Mouse (Mus musculus) limb, embryonic 11.5 days (tissue): ENCODE measurements around the gene Sipa1l3. TPM values are rescaled to one million over a fixed set of nuclear protein-coding genes. Genes with fewer than 3 reads are reported as not detected.
A peak's percentile ranks its signal among the peaks of the same experiment; 100 is the strongest.

Source experiments
- ATAC-seq: fragments of 200-750 bp; cut with Nextera tagmentation; 2 replicates; pipeline ENCODE4 v1.8.0; 2017; ENCODE audit warnings: low read depth; ENCODE audit not compliant: insufficient number of reproducible peaks, low FRiP score, low TSS enrichment
- DNase-seq: peaks from one replicate; pipeline ENCODE4 v3.0.0-alpha.2; 2015; ENCODE audit warnings: low spot score
- H3K27ac ChIP-seq: fragments of 300-500 bp; sonication (generic); replicated peaks from 2 replicates; pipeline ENCODE4 v1.5.1; 2014; ENCODE audit warnings: low read depth, mild to moderate bottlenecking, low read length
- H3K27me3 ChIP-seq: fragments of 300-500 bp; sonication (generic); 2 replicates; pipeline ENCODE4 v1.6.1; 2014; ENCODE audit warnings: mild to moderate bottlenecking, low read length, mixed read lengths; ENCODE audit not compliant: control insufficient read depth, insufficient read depth
- H3K36me3 ChIP-seq: fragments of 300-500 bp; sonication (generic); 2 replicates; pipeline ENCODE4 v1.6.1; 2014; ENCODE audit warnings: mild to moderate bottlenecking, low read length, moderate library complexity, mixed read lengths; ENCODE audit not compliant: control insufficient read depth, insufficient read depth
- H3K4me1 ChIP-seq: fragments of 300-500 bp; sonication (generic); 2 replicates; pipeline ENCODE4 v1.6.1; 2014; ENCODE audit warnings: low read length, mixed read lengths; ENCODE audit not compliant: control insufficient read depth, insufficient read depth
- H3K4me2 ChIP-seq: fragments of 300-500 bp; sonication (generic); 2 replicates; pipeline ENCODE4 v1.6.1; 2014; ENCODE audit warnings: low read depth, mild to moderate bottlenecking, moderate library complexity; ENCODE audit not compliant: severe bottlenecking
- H3K4me3 ChIP-seq: fragments of 300-500 bp; sonication (generic); 2 replicates; pipeline ENCODE4 v1.5.1; 2014; ENCODE audit warnings: low read depth, low read length
- H3K9ac ChIP-seq: fragments of 300-500 bp; sonication (generic); 2 replicates; pipeline ENCODE4 v1.6.1; 2014; ENCODE audit warnings: mild to moderate bottlenecking, low read length
- H3K9me3 ChIP-seq: fragments of 300-500 bp; sonication (generic); 2 replicates; pipeline ENCODE4 v1.6.1; 2016; ENCODE audit warnings: low read length; ENCODE audit not compliant: control insufficient read depth
- WGBS: fragments of 180-500 bp; shearing (Covaris S2); extraction: QIAGEN DNeasy Blood & Tissue Kit; methylation state at CpG from one replicate; pipeline ENCODE4 v1.1.7; 2014; 5-methylcytosine and 5-hydroxymethylcytosine counted together
- polyA plus RNA-seq: library from polyadenylated mRNA; unstranded; fragments of >200 nt; fragmentation: Nextera tagmentation; extraction: Ambion mirVana; gene quantifications from 2 replicates; pipeline ENCODE4 v1.2.1, GENCODE M21; 2014

Gene Sipa1l3
- polyA plus RNA-seq, 1 experiment from 2014 or later: 12.1 TPM

DNA sequence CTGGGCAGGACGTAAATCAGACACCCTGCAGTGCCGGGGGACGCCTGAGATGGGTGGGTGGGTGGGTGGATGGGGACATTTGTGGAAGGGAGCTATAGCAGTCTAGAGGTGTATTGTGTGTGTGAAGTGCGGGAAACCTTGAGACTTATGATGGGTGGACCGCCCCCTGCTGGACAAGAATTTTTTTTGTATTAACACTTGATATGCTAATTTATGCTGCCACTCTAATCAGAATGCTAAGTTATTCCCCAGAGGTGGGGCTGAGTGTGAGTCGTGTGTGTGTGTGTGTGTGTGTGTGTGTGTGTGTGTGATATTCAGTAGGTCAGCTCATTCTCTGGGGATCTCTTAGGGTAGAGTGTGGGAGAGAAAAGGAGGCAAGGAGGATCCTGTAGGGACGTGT, 211.8 kb downstream of the Sipa1l3 start:
- 30% methylated on average over 7 of the region's 7 CpGs for WGBS
- Histone ChIP-seq H3K36me3 (no peaks in the 10 kb centered on the region; the same call in none of the 2 replicates), H3K4me2 (no peak overlapping the region), H3K9me3 (no peaks in the 10 kb centered on the region), H3K27ac (no peak overlapping the region), H3K27me3 (no peaks in the 10 kb centered on the region), H3K4me1 (peaks cover 31% of the 10 kb centered on the region), H3K9ac (no peak overlapping the region), H3K4me3 (no peak overlapping the region)
- ATAC-seq: no peak
- peak; percentile 63 for DNase-seq

DNA sequence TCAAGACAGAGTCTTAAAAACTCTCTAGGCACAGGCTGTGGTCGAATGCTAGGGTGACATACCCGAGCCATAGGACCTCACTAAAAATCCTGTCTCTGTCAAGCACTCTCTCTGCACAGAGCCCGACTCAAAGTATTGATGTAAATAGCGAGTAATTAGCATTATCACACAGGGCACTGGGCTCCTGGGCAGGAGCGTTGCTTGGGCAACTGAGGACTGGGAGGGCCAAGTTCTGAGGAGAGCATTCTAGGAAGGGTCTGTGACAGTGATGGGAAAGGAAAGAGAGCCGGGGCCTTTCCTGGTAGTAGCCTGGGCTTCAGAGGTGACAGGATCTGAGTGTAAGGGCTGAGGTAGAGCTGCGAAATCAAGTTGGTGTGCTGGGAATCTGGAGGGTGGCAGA, 212.3 kb downstream of the Sipa1l3 start:
- H3K9me3 ChIP-seq: no peaks in the 10 kb centered on the region
- no peak overlapping the region for H3K27ac ChIP-seq
- H3K4me1 ChIP-seq: peaks cover 31% of the 10 kb centered on the region
- DNase-seq: no peak
- H3K4me3 ChIP-seq: no peak overlapping the region
- H3K36me3 ChIP-seq: no peaks in the 10 kb centered on the region; the same call in none of the 2 replicates
- no peaks in the 10 kb centered on the region for H3K27me3 ChIP-seq
- 40% methylated on average over 7 of the region's 7 CpGs for WGBS
- ATAC-seq: no peak
- H3K9ac ChIP-seq: no peak overlapping the region
- no peak overlapping the region for H3K4me2 ChIP-seq

DNA sequence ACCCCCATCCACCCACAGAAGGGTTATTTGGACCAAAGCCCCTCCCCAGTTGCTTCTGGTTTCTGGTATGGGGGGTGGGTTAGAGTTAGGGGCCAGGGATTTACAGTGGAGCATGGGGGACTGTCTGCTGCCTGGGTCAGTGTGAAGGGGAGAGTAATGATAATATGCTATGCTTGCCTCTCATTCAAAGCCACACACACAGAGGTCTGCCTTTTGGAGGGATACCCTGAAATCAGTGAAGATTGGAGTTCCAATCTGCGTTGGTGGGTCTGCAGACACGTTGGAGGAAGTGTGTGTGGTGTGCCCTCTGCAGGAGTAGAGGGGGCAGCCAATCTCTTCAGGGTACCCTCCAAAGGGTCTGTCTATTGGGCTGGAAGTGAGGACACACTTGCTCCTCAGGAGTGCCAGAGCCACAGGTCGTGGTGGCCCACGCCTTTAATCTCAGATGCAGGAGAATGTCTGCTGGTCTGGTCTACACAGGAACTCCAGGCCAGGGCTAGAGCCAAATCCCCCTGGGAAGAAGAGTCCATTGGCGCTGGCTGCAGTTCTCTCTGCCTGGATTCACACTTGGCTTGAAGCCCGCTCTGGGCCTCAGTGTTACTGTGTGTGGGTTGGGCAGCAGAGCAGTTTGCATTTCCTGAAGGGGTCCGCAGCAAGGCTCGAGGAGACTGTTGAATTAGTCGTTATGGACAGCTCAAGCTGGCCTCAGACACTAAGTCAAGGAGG, 213.0 kb downstream of the Sipa1l3 start:
- Histone ChIP-seq H3K27ac (no peak overlapping the region), H3K9me3 (no peaks in the 10 kb centered on the region), H3K27me3 (no peaks in the 10 kb centered on the region), H3K4me2 (peak overlapping the region; percentile 96), H3K4me3 (peak overlapping the region; percentile 60), H3K9ac (peak overlapping the region; percentile 74), H3K4me1 (peaks cover 31% of the 10 kb centered on the region), H3K36me3 (no peaks in the 10 kb centered on the region; the same call in 1 of the 2 replicates)
- ATAC-seq (no peak), DNase-seq (no peak)
- WGBS: 21% methylated on average over 9 of the region's 9 CpGs

DNA sequence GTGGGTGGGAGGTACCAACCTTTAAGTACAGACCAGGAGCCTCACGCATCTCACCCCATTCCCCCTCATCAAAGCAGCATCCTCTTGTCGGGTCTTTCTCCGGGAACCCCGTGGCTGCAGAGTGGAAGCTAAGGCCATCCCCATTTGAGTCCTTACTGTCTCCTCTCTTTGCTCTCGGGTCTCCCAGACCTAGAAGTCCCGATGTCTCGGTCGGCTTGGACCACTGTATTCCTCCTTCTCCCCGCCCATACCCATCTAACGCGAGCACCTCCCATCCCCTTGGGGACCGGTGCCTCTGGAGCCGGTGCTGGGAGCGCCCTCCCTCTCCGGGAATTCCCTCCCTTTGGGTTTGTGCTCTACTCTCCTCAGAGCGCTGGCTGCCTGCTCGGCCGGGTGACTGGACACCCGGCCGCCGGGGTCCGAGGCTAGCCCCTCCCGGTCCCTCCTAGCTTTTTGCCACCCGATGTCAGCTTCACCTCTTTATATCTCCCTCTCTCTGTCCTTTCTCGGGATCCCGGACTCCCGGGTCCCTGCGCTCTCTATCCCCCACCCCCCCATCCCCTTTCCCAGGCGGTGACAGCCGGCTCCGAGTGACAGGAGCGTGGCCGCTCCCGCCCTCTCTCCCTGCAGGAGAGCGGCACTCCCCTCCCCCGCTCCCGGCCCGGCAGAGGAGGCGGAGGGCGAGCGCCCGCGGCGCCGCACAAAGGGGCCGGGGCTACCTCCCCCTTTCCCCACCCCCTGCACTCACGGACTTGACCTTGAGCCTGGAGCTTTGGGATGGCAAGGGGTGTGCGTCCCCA, 213.8 kb downstream of the Sipa1l3 start:
- H3K9ac ChIP-seq: peak overlapping the region; percentile 74
- H3K27ac ChIP-seq: 0 out of 2 replicates have a peak overlapping the region, but pooled peaks have one; percentile 5
- under 1% methylated on average over 48 of the region's 48 CpGs for WGBS
- H3K4me3 ChIP-seq: peak overlapping the region; percentile 60
- DNase-seq (no peak), ATAC-seq (no peak)
- no peaks in the 10 kb centered on the region; the same call in 1 of the 2 replicates for H3K36me3 ChIP-seq
- H3K4me1 ChIP-seq: peaks cover 30% of the 10 kb centered on the region
- no peaks in the 10 kb centered on the region for H3K27me3 ChIP-seq
- H3K9me3 ChIP-seq: no peaks in the 10 kb centered on the region
- H3K4me2 ChIP-seq: peak overlapping the region; percentile 96

DNA sequence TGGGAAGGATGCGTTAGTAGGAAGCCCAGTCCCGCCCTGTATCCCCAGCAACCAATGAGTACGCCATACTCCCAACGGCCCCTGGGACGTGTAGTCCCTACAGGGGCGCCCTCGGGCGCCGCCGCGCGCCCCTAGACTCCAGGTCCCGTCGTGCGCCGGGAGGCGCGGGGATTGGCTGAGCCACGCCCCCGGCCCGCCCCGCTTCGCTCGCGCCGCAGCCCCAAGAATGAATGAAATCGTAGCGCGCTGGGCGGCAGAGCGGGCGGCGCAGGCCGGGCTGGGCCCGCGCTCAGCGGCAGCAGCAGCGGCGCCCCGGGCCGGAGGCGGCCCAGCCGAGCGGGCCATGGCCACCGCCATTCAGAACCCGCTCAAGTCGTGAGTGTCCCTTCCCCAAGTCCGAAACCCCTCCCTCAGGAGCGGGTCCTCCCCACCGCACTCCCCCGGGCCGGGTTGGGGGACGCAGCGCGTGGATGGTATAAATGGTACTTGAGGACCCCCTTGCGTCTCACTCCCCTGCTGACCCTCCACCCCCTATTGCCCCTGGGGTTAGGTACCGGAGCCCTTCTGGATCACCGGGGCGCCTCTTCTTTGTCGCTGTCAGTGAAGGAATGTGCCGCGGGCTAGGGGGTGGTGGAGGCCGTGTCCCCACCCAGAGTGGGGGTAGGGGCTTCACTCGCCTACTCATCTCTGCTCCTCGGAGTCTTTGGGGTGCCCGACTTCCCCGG, 214.5 kb downstream of the Sipa1l3 start, which contains the start of gene Dpf1:
Gene Dpf1 (plus strand): TSS at position 214 of the 725 bp plus-strand sequence.
- peaks cover 23% of the 10 kb centered on the region for H3K4me1 ChIP-seq
- WGBS: under 1% methylated on average over 66 of the region's 67 CpGs
- DNase-seq: peak; percentile 85
- H3K27ac ChIP-seq: 0 out of 2 replicates have a peak within 1 kb of the TSS, but pooled peaks have one; percentile 5
- ATAC-seq: peak; percentile 78
- H3K27me3 ChIP-seq: no peaks in the 10 kb centered on the region
- peak within 1 kb of the TSS; percentile 96 for H3K4me2 ChIP-seq
- H3K9ac ChIP-seq: peak within 1 kb of the TSS; percentile 74
- H3K4me3 ChIP-seq: peak within 1 kb of the TSS; percentile 60
- H3K9me3 ChIP-seq: no peaks in the 10 kb centered on the region
- H3K36me3 ChIP-seq: no peaks in the 10 kb centered on the region; the same call in 1 of the 2 replicates

DNA sequence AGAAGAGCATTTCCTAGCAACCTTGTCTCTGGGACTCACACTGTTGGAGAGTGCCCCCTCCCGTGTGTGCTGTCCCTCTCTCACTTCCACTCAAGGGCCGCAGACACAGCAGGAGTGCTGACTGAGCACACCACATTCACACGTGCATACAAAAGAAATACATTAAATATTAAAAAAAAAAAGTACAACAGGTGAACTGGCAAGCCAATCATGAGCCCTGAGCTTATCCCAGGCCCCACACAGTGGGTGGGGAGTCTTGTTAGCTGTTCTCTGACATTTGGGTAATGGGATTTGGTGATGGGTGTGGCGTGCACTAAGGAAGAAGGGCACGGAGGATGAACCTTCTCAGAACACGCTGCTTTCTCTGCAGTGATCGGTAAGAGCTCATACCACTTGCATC, 215.8 kb downstream of the Sipa1l3 start:
- Histone ChIP-seq H3K9ac (no peak overlapping the region), H3K9me3 (no peaks in the 10 kb centered on the region), H3K27me3 (no peaks in the 10 kb centered on the region), H3K4me2 (no peak overlapping the region), H3K4me1 (peaks cover 16% of the 10 kb centered on the region), H3K27ac (no peak overlapping the region), H3K4me3 (no peak overlapping the region), H3K36me3 (no peaks in the 10 kb centered on the region; the same call in 1 of the 2 replicates)
- no peak for DNase-seq
- ATAC-seq: no peak
- WGBS: 67% methylated on average over 7 of the region's 7 CpGs

DNA sequence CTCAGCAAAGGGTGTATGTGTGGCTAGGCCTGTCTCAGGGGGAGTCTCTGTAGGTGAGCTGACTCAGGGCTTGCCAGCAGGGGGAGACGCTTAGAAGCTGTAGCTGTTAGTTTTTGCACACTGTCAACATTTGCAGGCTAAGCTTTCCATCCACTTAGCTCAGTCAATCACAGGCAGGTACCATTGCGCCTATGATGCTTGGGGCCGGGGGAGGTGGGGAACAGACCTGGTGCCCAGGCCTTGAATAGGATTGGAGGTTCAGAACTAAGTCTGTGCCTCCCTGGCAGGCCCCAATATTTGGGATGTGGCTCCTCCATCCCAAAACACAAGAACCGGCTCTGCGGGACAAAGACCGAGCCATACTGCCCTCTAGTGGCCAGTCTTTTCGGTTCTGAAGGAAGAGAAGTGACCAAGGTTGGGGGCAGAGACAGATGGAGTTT, 217.3 kb downstream of the Sipa1l3 start:
- Histone ChIP-seq H3K9ac (no peak overlapping the region), H3K4me3 (no peak overlapping the region)

DNA sequence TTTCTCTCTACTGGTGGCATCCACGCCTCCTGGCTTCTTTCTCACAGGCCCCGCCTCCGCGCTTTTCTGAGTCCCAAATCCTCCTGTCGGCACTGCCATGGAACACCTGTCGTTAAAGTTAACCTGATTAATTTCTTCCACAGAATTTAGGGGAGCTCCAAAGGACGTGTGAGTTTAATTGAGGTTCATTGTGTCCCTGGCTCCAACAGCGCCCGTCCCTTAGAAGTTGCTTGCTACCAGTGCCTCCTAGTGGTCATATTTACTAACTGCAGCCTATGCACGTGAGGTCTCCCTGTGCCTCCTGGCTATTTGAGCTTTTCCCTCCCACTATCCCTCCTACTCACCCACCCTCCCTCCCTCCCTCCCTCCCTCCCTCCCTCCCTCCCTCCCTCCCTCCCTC, 221.4 kb downstream of the Sipa1l3 start:
- no peaks in the 10 kb centered on the region for H3K9me3 ChIP-seq
- no peaks in the 10 kb centered on the region for H3K27me3 ChIP-seq
- DNase-seq (peak; percentile 79), ATAC-seq (no peak)
- no peak overlapping the region for H3K4me2 ChIP-seq
- no peaks in the 10 kb centered on the region for H3K36me3 ChIP-seq
- no peak overlapping the region for H3K27ac ChIP-seq
- no peak overlapping the region for H3K4me3 ChIP-seq
- H3K4me1 ChIP-seq: peaks cover 16% of the 10 kb centered on the region
- H3K9ac ChIP-seq: no peak overlapping the region
- 10% methylated on average over 10 of the region's 10 CpGs for WGBS

More for the DNA sequence above, 217.3 kb downstream of the Sipa1l3 start:
- 2% methylated on average over 7 of the region's 7 CpGs for WGBS
- DNase-seq (peak; percentile 89), ATAC-seq (no peak)
- H3K27me3 ChIP-seq: no peaks in the 10 kb centered on the region
- no peak overlapping the region for H3K27ac ChIP-seq
- H3K4me1 ChIP-seq: peaks cover 16% of the 10 kb centered on the region
- H3K4me2 ChIP-seq: peak overlapping the region; percentile 34
- H3K9me3 ChIP-seq: no peaks in the 10 kb centered on the region
- no peaks in the 10 kb centered on the region; the same call in 1 of the 2 replicates for H3K36me3 ChIP-seq
